Mouse (Mus musculus) embryonic fibroblast, embryonic 13.5 days (primary cell): ENCODE data around the gene Zfyve21. TPM values are rescaled to one million over a fixed set of nuclear protein-coding genes. Genes with fewer than 3 reads are reported as not detected.

Experiments
- H3K27ac ChIP-seq: 2 replicates; pipeline ENCODE4 v1.5.1; 2012; ENCODE audit warnings: low read length, control low read depth, inconsistent platforms; ENCODE audit not compliant: insufficient read depth
- H3K4me1 ChIP-seq: 2 replicates; pipeline ENCODE4 v1.6.1; 2011; ENCODE audit warnings: low read length; ENCODE audit not compliant: control insufficient read depth, insufficient read depth
- H3K4me3 ChIP-seq: 2 replicates; pipeline ENCODE4 v1.5.1; 2011; ENCODE audit warnings: mild to moderate bottlenecking, control low read depth, low read length; ENCODE audit not compliant: insufficient read depth
- CTCF ChIP-seq: IDR thresholded peaks from 2 replicates; pipeline ENCODE4 v1.5.1; 2011; ENCODE audit warnings: mild to moderate bottlenecking, control low read depth, low read length, moderate library complexity, borderline replicate concordance; ENCODE audit not compliant: insufficient read depth
- POLR2A ChIP-seq: IDR thresholded peaks from 2 replicates; pipeline ENCODE4 v1.6.1; 2011; ENCODE audit warnings: low read depth, mild to moderate bottlenecking, control low read depth, low read length, moderate library complexity
- polyA plus RNA-seq: library from polyadenylated mRNA; stranded (reverse); fragments of >200 nt; gene quantifications from 2 replicates; pipeline ENCODE4 v1.2.4, GENCODE M21; 2011; ENCODE audit warnings: low read depth; ENCODE audit not compliant: missing spikeins, insufficient read length

Zfyve21 gene
- polyA plus RNA-seq, 1 experiment = 32.9 TPM

GRCm38 (mm10) chr12:111816528-111816927 lies 2.6 kb downstream of the Zfyve21 start:
- no peak overlapping the region for H3K27ac ChIP-seq
- H3K4me1 ChIP-seq = peaks cover 2% of the 10 kb centered on the region; the same call in 1 of the 2 replicates
- no peak overlapping the region for H3K4me3 ChIP-seq
- no peak for TF ChIP-seq CTCF
- no peak for TF ChIP-seq POLR2A

GRCm38 (mm10) chr12:111816967-111817366 lies 3.0 kb downstream of the Zfyve21 start:
- Histone ChIP-seq H3K27ac (no peak overlapping the region), H3K4me3 (no peak overlapping the region), H3K4me1 (peaks cover 2% of the 10 kb centered on the region; the same call in 1 of the 2 replicates)
- TF ChIP-seq CTCF (no peak), POLR2A (no peak)

DNA sequence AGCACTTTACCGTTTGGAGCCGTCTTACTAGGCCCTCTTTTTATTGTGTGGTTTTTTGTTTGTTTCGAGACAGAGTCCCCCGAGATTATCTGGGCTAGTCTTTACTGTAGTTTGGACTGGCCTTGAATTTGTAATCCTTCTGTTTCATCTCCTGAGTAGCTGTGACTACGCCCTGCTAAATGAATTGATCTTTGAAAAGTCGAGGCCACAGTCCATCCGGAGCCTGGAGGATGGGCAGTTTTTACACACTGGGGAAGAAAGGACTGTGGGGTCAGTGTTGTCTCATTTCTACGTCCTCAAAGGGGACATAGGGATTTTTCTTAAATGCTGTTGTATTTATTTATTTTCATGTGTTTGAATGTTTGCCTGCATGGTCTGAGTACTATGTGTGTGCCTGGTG lies 4.0 kb downstream of the Zfyve21 start:
- Histone ChIP-seq H3K4me3 (no peak overlapping the region), H3K27ac (no peak overlapping the region), H3K4me1 (no peaks in the 10 kb centered on the region)
- TF ChIP-seq POLR2A = no peak
- no peak for TF ChIP-seq CTCF

DNA sequence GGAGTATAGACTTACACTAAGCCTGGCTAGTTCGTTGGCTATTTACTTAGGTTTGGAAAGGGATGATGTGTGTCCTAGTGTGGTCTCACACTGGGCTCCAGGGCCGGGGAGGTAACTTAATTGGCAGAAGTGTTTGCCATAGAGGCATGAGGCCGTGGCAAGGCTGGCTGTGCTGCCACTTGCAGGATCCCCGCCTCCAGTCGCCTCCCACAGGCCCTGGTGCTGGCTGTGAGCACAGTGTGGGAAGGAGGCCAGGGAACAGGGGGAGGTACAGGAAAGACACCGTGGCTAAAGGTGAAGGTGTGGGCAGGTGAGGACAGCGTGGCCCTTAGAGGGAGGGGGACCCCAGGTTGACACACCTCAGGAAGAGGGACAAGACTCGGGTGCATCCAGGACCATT lies 6.0 kb downstream of the Zfyve21 start:
- H3K4me1 ChIP-seq = no peaks in the 10 kb centered on the region
- no peak for TF ChIP-seq CTCF
- no peak for TF ChIP-seq POLR2A
- no peak overlapping the region for H3K27ac ChIP-seq
- no peak overlapping the region for H3K4me3 ChIP-seq

DNA sequence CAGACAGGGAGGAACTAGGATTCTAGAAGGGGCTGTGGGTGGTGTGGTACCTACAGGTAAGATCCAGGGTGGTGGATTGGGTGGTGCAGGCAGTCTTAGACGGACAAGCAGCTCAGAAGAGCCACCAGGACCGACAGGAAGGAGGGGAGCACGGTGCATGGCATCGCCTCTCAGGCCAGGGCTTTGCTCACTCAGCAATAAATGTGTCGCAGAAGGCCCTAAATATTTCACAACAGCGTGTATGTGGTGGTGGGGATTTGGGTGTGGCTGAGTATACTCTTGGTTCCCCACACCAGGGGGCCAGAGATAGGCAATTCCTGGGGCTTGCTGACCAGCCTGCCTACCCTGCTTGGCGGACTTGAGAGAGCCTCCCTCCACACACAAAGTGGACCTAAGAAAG lies 6.7 kb downstream of the Zfyve21 start:
- Histone ChIP-seq H3K4me1 (no peaks in the 10 kb centered on the region), H3K27ac (no peak overlapping the region), H3K4me3 (no peak overlapping the region)
- TF ChIP-seq CTCF (no peak), POLR2A (no peak)

DNA sequence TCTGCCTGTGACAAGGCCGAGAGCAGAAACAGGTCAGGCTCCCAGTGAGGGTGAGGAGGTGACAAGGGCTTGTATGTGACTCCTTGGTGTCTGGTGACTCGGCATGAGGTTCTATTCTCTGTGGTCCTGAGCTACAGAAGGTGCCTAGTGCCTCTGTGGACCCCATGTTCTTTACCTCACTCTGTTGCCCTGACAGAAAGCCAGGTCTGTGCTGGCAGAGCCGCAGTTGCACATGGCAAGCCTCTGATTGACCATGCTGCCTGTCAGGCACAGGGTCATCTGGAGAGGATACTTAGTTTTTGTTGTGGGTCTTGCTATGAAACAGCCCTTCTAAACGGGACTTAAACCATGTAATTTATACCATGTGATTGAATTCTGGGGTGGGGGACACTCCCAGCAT lies 8.0 kb downstream of the Zfyve21 start:
- TF ChIP-seq CTCF (no peak), POLR2A (no peak)
- no peak overlapping the region for H3K27ac ChIP-seq
- H3K4me3 ChIP-seq = no peak overlapping the region

DNA sequence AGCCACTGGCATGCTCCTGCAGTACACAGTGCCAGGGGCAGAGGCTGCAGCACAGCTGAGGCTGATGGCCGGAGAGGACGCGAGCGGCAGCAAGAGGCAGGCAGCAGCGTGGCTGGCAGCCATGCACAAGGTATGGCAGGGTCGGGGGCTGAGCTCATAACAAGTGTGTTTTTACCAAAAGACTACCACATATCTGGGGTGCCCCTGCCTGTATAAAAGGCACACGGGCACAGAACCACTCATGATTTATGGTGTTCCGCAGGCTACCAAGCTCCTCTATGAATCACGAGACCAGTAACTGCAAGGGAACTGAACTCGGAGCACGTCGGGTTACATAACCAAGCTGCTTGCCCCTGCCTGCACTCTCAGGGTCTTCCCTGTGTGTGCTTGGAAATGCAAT lies 13.6 kb downstream of the Zfyve21 start:
- Histone ChIP-seq H3K4me1 (no peaks in the 10 kb centered on the region), H3K4me3 (no peak overlapping the region), H3K27ac (no peak overlapping the region)
- TF ChIP-seq CTCF = no peak
- TF ChIP-seq POLR2A = no peak

More for the DNA sequence above, 8.0 kb downstream of the Zfyve21 start:
- H3K4me1 ChIP-seq = no peaks in the 10 kb centered on the region

- Histone ChIP-seq H3K27ac (no peak overlapping the region), H3K4me3 (no peak overlapping the region), H3K4me1 (no peaks in the 10 kb centered on the region)
- no peak for TF ChIP-seq POLR2A
- TF ChIP-seq CTCF = no peak
These were observed 15.5 kb downstream of the Zfyve21 start for GRCm38 (mm10) chr12:111829447-111829846.

DNA sequence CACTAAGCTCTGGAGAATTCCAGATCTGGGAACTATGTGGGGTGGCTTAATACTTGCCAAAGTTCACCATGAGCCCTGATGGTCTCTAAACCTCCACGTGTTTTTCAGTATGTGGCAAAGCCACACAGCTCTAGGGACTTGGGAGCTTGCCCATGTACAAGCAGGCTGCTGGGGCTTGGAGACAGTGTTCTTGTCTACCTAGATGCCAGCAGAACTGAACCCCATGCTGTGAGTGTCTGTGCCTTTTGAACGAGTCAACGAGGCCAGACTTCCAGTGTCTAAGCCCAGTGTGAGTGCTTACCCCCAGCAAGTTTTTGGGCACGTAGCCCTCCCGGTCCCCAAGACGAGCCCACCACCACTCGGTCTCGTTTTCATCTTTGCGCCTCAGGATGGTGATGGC lies 16.0 kb downstream of the Zfyve21 start:
- H3K27ac ChIP-seq = no peak overlapping the region
- TF ChIP-seq POLR2A (no peak), CTCF (no peak)
- no peak overlapping the region for H3K4me3 ChIP-seq
- no peaks in the 10 kb centered on the region for H3K4me1 ChIP-seq

DNA sequence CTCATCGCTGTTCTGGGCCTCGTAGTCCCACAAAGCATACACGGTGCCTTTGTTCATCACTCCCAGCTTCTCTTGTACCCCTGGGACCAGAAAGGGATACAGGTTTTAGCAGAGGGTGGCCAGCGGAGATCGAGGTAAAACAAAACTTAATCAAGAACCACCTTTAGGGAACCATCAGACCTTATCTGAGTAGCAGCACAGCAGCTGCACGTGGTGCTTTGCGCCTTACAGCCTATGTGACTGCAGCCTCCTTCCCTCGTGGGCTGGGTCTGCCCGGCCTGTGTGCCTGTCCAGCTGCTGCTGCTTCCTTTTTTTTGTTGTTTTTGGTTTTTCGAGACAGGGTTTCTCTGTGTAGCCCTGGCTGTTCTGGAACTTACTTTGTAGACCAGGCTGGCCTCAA lies 16.4 kb downstream of the Zfyve21 start:
- Histone ChIP-seq H3K4me1 (no peaks in the 10 kb centered on the region), H3K27ac (no peak overlapping the region), H3K4me3 (no peak overlapping the region)
- TF ChIP-seq POLR2A (no peak), CTCF (no peak)

GRCm38 (mm10) chr12:111832643-111833042 lies 18.7 kb downstream of the Zfyve21 start:
- no peaks in the 10 kb centered on the region for H3K4me1 ChIP-seq
- TF ChIP-seq POLR2A (no peak), CTCF (no peak)
- no peak overlapping the region for H3K4me3 ChIP-seq
- H3K27ac ChIP-seq = no peak overlapping the region
